Mouse (Mus musculus): ENCODE results near the gene 4632433K11Rik.
"Not testable (repeated sequence)": the region's sequence is repeated elsewhere in the genome, so short reads cannot be mapped to it uniquely, and the experiment has no call there.

4632433K11Rik gene

GRCm38 (mm10) chr7:5056651-5057263 is 22.8 kb downstream of the 4632433K11Rik start:
- DNase-seq (ENCODE audit: low spot score in 2 of 2), result no peak

- no peak for DNase-seq (ENCODE audit: low spot score in 2 of 2)
Observed at GRCm38 (mm10) chr7:5057381-5057780, 23.5 kb downstream of the 4632433K11Rik start.

GRCm38 (mm10) chr7:5057804-5058203 is 23.9 kb downstream of the 4632433K11Rik start:
- no peak for DNase-seq (ENCODE audit: low spot score in 2 of 2)

DNA sequence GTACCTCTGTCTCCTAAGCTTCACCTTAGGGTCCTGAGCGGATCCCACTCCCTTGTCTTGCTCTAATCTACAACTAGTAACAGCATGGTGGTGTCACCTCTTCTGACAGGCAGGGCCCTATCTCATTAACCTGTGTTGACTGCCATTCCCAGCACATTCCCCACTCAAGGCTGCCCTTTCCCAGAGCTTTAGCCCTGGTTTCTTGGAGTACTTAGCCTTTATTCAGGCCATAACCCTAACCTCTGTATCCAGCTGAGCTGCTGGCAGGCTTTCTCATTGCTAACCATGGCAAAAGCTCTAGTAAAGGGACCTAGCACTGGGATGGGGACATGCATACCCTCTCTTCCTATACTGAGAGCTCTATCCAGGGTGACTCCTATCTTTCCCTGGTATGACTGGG is 24.7 kb downstream of the 4632433K11Rik start:
- no peak for DNase-seq (ENCODE audit: low spot score in 2 of 2)

DNA sequence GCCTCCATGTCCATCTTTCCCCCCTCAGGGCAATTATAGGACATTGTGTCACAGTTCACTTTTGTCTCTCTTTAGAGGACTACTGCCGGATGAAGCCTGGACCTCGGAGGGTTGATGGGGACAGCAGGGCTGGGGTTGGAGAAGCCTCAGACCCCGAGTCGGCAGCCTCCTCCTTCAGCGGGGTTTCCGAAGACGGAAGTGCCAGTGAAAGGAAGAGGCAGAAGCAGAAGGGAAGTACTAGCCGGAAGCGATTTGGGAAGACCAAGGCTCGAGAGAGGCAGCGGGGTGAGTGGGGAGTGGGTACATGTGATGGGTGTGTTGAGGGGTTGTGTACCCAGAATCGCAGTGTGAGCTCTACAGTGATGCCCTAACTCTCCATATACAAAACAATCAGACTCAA is 25.5 kb downstream of the 4632433K11Rik start:
- DNase-seq (ENCODE audit: low spot score in 2 of 2), result no peak

- DNase-seq (ENCODE audit: low spot score in 2 of 2), result peak; percentile 57 to 71
Observed at GRCm38 (mm10) chr7:5060239-5060731, 26.4 kb downstream of the 4632433K11Rik start.

GRCm38 (mm10) chr7:5060944-5061773 is 27.2 kb downstream of the 4632433K11Rik start:
- peak; percentile 92 to 93 for DNase-seq (ENCODE audit: low spot score in 2 of 2)

- peak; percentile 90 to 93 for DNase-seq (ENCODE audit: low spot score in 2 of 2)
Observed at GRCm38 (mm10) chr7:5061774-5062359, 27.9 kb downstream of the 4632433K11Rik start, which contains the start of gene U2af2. Gene U2af2 (plus strand): TSS chr7:5062143.

DNA sequence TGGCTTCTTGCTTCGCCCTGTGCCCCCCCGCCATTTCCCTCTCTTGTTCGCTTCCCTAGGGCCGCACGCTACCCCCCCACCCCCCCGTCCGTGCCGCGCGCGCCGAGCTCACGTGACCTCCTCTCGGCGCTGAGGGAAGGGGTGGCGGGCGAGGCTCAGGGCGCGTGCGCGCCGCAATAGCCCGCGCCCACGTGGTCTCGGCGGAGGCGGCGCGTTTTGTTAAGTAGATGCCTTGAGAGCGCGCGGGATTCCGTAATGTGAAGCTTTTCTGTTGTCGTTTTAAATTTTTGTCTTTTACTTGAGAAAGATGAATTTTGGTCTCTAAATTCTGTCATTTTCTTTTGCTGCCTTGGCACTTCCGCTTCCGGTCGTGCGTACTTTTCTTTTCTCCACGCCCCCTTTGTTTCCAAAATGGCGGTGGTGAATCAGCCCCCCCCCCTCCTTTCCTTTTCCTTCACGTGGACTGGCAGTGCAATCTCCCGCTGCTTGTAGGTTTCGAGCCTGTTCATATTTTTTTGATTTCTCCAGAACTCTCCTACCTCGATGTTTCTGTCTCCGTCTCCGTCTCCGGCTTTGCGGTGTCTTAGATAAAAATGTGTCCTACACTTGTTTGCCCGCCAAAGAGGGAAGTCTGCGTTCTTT is 28.6 kb downstream of the 4632433K11Rik start:
- DNase-seq (ENCODE audit: low spot score in 2 of 2), result no peak

- no peak for DNase-seq (ENCODE audit: low spot score in 2 of 2)
Observed at GRCm38 (mm10) chr7:5064886-5065285, 31.0 kb downstream of the 4632433K11Rik start.

GRCm38 (mm10) chr7:5073586-5073985 is 39.7 kb downstream of the 4632433K11Rik start:
- no peak for DNase-seq (ENCODE audit: low spot score in 2 of 2)

DNA sequence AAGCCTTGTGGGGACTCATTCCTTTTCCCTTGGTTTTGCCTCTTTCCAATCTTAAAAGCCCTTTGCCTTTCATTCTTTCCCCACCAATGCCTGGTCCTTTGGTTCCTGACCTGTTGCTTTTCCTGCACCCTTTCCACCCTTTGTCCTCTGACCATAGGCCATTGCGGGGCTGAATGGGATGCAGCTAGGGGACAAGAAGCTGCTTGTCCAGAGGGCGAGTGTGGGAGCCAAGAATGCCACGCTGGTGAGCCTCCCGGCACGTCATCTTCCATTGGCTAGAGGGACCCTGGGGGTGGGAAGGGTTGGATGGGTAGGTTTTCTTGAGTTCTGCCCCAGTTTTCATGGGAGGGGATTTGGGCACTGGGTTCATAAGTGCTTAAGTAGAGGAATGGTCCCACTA is 41.1 kb downstream of the 4632433K11Rik start:
- no peak for DNase-seq (ENCODE audit: low spot score in 2 of 2)

- DNase-seq (ENCODE audit: low spot score in 2 of 2), result no peak
Observed at GRCm38 (mm10) chr7:5076931-5077330, 43.0 kb downstream of the 4632433K11Rik start.

- DNase-seq (ENCODE audit: low spot score in 2 of 2), result not testable (repeated sequence)
Observed at GRCm38 (mm10) chr7:5079365-5080009, 45.6 kb downstream of the 4632433K11Rik start.

DNA sequence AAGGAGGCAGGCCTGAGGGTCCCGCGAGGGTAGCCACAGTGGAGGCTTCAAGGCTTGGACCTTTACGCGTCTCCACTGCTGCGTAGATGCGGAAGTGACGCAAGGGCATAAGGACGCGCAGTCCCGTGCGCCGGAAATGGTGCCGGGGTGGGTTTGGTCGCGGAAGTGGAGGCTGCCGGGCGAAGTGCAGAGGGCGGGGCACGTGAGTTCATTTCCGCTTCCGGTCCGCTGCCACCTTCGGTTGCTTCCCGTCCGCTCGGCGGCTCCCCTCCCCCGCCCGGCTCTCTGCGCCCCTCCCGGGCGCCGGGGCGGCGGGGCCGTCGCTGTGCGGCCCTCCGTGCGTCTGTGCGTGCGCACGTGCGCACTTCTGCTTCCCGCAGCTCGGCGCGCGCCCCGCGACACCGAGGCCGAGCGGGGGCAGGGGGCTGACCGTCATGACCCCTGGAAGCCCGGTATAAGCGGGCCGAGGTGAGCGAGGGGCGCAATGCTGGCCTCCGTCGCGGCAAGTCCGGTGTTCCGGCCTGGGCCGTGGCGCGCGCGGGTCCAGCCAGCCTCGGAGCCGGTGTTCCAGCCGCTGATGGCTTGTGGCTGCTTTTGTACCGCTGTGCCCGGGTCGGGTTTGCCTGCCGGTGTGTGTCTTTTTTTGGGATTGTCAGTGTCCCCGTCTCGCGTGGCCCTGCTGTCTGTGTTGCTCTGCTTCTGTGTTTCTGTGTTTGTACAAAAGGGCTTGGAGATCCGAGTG is 46.3 kb downstream of the 4632433K11Rik start, which contains the start of gene Epn1:
Epn1 (plus strand) TSS at position 226 of the 742 bp plus-strand sequence.
- DNase-seq (ENCODE audit: low spot score in 2 of 2), result peak; percentile 87 to 93

GRCm38 (mm10) chr7:5080815-5081214 is 46.9 kb downstream of the 4632433K11Rik start:
- DNase-seq (ENCODE audit: low spot score in 2 of 2), result no peak

DNA sequence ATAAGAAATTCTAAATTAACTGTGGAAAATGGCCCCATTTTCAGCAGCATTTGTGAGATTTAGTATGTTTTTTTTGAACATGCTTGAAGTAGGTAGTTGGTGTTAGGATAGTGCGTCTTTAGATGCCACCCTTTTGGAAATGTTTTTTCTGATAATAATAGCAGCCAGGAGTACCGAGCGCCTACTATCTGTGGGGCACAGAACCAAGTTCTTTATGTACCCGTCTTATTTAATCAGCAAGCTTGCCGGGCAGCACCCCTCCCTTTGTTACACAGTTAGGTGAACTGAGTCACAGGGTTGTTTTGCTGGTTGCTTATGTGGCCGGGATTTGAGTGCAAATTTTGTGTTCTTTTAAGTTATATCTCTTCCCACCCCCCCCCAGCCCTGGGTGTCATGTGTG is 47.3 kb downstream of the 4632433K11Rik start:
- DNase-seq (ENCODE audit: low spot score in 2 of 2), result no peak

GRCm38 (mm10) chr7:5081939-5082338 is 48.0 kb downstream of the 4632433K11Rik start:
- no peak for DNase-seq (ENCODE audit: low spot score in 2 of 2)

DNA sequence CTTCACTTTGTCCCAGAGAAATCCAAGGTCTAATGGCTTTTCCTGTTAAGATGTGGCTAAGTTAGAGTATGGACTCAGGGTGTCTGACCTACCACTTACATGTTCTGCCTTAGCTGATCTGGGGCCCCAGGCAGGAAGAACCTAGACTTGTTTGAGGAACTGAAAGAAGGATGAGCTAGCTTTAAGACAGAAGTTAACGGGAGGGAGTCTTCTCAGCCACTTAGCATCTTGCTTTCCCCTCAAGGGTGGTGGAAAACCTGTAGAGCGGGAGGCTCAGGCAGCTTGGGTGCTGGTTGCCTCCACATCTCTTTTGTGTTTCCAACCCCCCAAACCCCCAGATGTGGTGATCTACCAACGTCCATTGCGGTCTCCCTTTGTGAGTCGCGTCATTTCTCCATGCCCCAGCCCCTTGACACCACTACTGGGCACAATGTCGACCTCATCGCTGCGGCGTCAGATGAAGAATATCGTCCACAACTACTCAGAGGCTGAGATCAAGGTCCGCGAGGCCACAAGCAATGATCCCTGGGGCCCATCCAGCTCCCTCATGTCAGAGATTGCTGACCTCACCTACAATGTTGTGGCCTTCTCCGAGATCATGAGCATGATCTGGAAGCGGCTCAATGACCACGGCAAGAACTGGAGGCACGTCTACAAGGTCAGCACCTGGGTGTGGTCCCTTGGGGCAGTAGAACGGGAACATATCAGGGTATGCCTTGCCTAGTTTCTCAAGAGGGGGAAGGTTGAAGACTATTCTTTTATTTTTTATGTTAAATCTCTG is 49.6 kb downstream of the 4632433K11Rik start:
- DNase-seq (ENCODE audit: low spot score in 2 of 2), result peak in 1 of 2 experiments; percentile 22
